Mouse (Mus musculus) left cerebral cortex, adult 18-20 months (tissue): ENCODE measurements around the gene Aadacl4. TPM values are rescaled to one million over a fixed set of nuclear protein-coding genes. Genes with fewer than 3 reads are reported as not detected.
"Not testable (repeated sequence)": the region's sequence is repeated elsewhere in the genome, so short reads cannot be mapped to it uniquely, and the experiment has no call there.

Experiments used
- DNase-seq, 2 experiments: peaks; one replicate each; pipeline ENCODE4 v3.0.0; 2021 to 2022; ENCODE audit warnings: low spot score in 2 of 2, mixed read lengths in 1 of 2
- long read RNA-seq, 2 experiments: library from polyadenylated mRNA; stranded (forward); transcript quantifications; one replicate each; pipeline ENCODE4 v2.0.0; 2021
- total RNA-seq, 2 experiments: library from RNA; stranded (reverse); gene quantifications; 2 replicates each; pipeline ENCODE4 v1.2.3; 2021

Gene Aadacl4
- not detected for total RNA-seq
- long read RNA-seq, experiment 1, result 0 reads
- long read RNA-seq, experiment 2, result 0 reads

DNA sequence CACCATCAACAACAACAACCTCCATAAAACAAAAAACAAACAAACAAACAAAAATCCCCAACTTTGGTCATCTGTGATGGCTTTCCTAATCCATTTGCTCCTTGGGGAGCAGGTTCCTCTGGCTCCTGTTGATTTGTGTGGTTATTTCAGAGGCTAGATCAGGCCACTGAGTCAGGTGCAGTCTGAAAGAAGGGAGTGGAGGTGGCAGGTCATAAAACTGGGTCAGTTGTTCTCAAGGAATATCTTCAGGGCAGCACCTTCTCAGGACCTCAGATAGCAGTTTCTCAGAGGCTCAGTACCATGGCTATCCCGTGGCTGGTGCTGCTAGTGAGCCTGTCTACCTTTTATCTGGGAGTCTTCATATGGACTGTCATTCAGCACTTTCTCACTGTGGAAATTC, at the start of gene Aadacl4:
TSS of gene Aadacl4 (plus strand) at position 301 of the 400 bp plus-strand sequence.
- DNase-seq, result no peak

- no peak for DNase-seq
Observed at GRCm38 (mm10) chr4:144565034-144565433, 48.5 kb upstream of the Aadacl4 start, which contains the start of gene Gm13124. Gene Gm13124 (minus strand): TSS chr4:144565134.

DNA sequence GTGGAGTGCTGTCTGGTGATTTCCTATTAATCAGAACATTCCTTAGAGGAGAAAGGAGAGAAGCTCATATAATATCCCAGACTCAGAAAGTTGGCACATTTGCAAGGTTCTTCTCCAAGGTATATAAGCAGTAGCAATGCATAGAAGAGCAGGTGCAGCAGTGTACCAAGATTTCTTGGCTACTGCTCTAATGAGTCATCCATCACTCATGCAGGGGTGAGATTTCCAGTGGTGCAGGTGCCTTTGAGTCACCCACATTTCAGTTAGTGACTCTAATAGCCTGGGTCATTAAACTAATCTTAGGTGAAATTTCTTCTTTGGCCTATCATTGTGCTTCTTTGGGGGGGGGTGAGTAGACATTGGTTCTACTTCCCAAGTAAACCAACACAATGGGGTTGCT, 45.8 kb upstream of the Aadacl4 start:
- DNase-seq, result no peak

GRCm38 (mm10) chr4:144586207-144586606, 27.3 kb upstream of the Aadacl4 start:
- DNase-seq, result not testable (repeated sequence)

DNA sequence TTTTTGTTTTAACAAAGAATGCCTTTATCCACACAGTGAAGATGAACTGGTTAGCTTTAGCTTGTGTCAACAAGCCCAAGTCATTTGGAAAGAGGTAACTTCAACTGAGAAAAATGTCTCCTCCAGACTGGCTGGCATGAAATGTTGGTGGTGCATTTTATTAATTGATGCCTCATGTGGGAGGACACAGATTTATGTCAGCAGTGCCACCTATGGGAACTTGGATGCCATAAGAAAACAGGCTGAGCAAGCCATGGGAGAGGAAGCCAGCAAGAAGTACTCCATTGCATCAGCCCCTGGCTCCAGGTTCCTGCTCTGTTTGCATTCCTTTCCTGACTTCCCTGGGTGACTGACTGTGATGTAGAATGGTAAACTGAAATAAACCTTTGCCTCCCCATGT, 20.7 kb upstream of the Aadacl4 start:
- no peak for DNase-seq

DNA sequence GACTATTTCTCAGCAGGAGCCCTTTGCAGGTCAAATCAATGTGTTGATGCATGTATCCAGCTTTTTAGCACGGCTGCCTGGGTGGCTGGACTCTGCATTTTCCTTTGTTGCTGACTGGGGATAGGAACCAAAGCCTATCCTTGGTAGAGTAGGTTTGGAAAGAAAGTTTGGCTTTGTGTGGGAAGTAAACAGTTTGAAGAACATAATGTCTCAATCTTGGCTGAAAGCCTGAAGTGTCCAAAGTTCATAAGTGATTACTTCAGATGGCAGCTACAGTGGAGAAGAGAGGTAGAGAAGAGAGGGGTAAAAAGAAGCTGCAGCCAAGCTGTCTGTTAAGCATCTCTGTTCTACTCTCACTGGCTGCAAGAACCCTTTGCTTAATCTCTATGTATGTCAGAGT, 1.1 kb downstream of the Aadacl4 start:
- no peak for DNase-seq

- DNase-seq, result no peak
Observed at GRCm38 (mm10) chr4:144638263-144638662, 24.8 kb downstream of the Aadacl4 start.

Other genes starting within 250 kb of the Aadacl4 start
- gene Pramef20, start 235.8 kb upstream of the Aadacl4 start, total RNA-seq, result not detected
- not detected for gene Pramef12, start 205.2 kb upstream of the Aadacl4 start, total RNA-seq
- not detected for gene 1700012P22Rik, start 174.9 kb upstream of the Aadacl4 start, total RNA-seq
- not detected for gene Gm9944, start 160.4 kb upstream of the Aadacl4 start, total RNA-seq
- gene Aadacl3, start 150.0 kb upstream of the Aadacl4 start, total RNA-seq, result not detected
- not detected for gene 9430007A20Rik, start 93.9 kb upstream of the Aadacl4 start, total RNA-seq
- not detected for gene Gm13124, start 48.6 kb upstream of the Aadacl4 start, total RNA-seq
- gene Gm436, start 72.7 kb downstream of the Aadacl4 start, total RNA-seq, result not detected
- under 1 TPM in 1 of 2 experiments, not detected in 1; 0.65 TPM for gene Gm13178, start 107.7 kb downstream of the Aadacl4 start, total RNA-seq
- not detected for gene Gm438, start 172.9 kb downstream of the Aadacl4 start, total RNA-seq